In the genomic region with DNA sequence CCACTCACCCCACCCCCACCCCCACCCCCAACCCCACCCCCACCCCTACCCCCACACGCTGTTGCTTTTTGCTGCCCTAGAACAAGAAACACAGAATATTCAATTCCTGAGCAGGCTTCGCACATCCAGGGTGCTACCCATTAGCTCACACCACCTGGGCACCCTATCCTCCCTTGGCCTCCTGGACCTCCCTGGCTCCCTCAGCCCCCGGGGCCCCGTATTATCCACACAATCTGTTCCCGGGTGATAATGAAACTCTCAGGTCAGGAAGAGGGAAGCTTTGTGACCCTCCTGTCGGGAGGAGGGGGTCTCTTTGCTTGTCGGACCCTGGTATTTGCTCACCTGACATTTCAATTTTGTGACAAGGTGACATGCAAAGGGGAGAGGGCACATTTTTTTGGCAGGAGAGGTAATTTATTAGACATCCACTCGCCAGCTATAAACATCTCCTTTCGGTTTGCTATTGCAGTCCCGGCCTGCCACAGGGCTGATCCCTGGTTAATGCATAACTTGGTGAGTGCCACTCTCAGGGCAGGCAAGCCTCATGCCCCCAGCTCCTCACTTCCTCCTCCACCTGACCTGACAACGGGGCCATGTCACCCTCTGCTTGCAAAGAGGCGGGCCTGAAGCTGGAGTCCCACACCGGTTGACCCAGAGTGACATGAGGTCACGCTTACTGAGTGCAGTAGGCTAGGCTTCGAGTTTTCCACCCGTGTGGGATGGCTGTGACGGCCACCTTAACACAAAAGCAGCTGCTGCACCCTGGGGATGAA, we compare ENCODE assay signal across 9 mouse cellular contexts.
DNase-seq lines count a peak whose midpoint lies in the region; ATAC-seq lines count a peak whose summit lies in the region.
"Had no signal": no experiment of that assay in that cellular context is flagged by ENCODE, and none has a peak within 500 bp of the region (broad histone marks: within the 10 kb centered on the region; RNA-seq: fewer than 3 reads in every experiment).

No protein-coding gene starts in this region.

- no peak overlapping the region for H3K9ac ChIP-seq in liver, embryonic 15.5 days
- H3K9ac ChIP-seq in forebrain, embryonic 12.5 days = no peak overlapping the region

- no peaks in the 10 kb centered on the region for H3K9me3 ChIP-seq in liver, embryonic 15.5 days (replicated peaks)
- no peaks in the 10 kb centered on the region for H3K9me3 ChIP-seq in forebrain, embryonic 12.5 days

- H3K27ac ChIP-seq in liver, embryonic 15.5 days (replicated peaks) = peak overlapping the region; percentile 79
- no peak overlapping the region for H3K27ac ChIP-seq in forebrain, embryonic 12.5 days

- ATAC-seq in granulocyte monocyte progenitor cell, adult 5-6 weeks (replicated peaks; ENCODE audit: poor library complexity, severe bottlenecking) = peak; percentile 65
- ATAC-seq in liver, embryonic 15.5 days (ENCODE audit: insufficient read depth) = peak; percentile 74
- peak; percentile 64 for ATAC-seq in neutrophil, adult 5-6 weeks (ENCODE audit: extremely low read depth, insufficient number of reproducible peaks, low FRiP score, poor library complexity, severe bottlenecking)
- ATAC-seq in forebrain, embryonic 12.5 days (ENCODE audit: low FRiP score) = no peak

- no peaks in the 10 kb centered on the region; the same call in 1 of the 2 replicates for H3K27me3 ChIP-seq in liver, embryonic 15.5 days
- peaks cover 36% of the 10 kb centered on the region for H3K27me3 ChIP-seq in forebrain, embryonic 12.5 days

- 53% methylated on average over 17 of the region's 17 CpGs for whole genome bisulfite sequencing in liver, embryonic 15.5 days (ENCODE audit: insufficient replicate concordance)
- 69% methylated on average over 17 of the region's 17 CpGs for WGBS in forebrain, embryonic 12.5 days

- peak overlapping the region; percentile 32 for H3K4me2 ChIP-seq in liver, embryonic 15.5 days
- no peak overlapping the region for H3K4me2 ChIP-seq in forebrain, embryonic 12.5 days

- peaks cover 63% of the 10 kb centered on the region for H3K4me1 ChIP-seq in liver, embryonic 15.5 days (replicated peaks)
- H3K4me1 ChIP-seq in forebrain, embryonic 12.5 days = peaks cover 8% of the 10 kb centered on the region; the same call in 1 of the 2 replicates

- H3K36me3 ChIP-seq in liver, embryonic 15.5 days (replicated peaks) = no peaks in the 10 kb centered on the region
- H3K36me3 ChIP-seq in forebrain, embryonic 12.5 days (replicated peaks) = no peaks in the 10 kb centered on the region

- peak; percentile 93 for DNase-seq in kidney, adult 9 months
- no peak for DNase-seq in urinary bladder, adult 18-20 months (ENCODE audit: low spot score in 2 of 2)
- DNase-seq in adrenal gland, postnatal 14 days = no peak
- DNase-seq: midbrain, embryonic 14.5 days; thymus, postnatal 14 days had no signal

- peak overlapping the region; percentile 13 for H3K4me3 ChIP-seq in liver, embryonic 15.5 days (replicated peaks)
- no peak overlapping the region for H3K4me3 ChIP-seq in forebrain, embryonic 12.5 days (replicated peaks)
